Mouse (Mus musculus) hindbrain, embryonic 16.5 days (tissue): ENCODE data around the gene Rnf25. TPM values are rescaled to one million over a fixed set of nuclear protein-coding genes. Genes with fewer than 3 reads are reported as not detected.

Experiments
- ATAC-seq: fragments of 200-750 bp; cut with Nextera tagmentation; 2 replicates; pipeline ENCODE4 v1.8.0; 2017; ENCODE audit warnings: moderate TSS enrichment, moderate library complexity
- H3K27ac ChIP-seq: fragments of 300-500 bp; sonication (generic); 2 replicates; pipeline ENCODE4 v1.5.1; 2014; ENCODE audit warnings: low read depth, mild to moderate bottlenecking, control low read depth, low read length, moderate library complexity
- H3K27me3 ChIP-seq: fragments of 300-500 bp; sonication (generic); replicated peaks from 2 replicates; pipeline ENCODE4 v1.6.1; 2014; ENCODE audit warnings: low read length; ENCODE audit not compliant: control insufficient read depth, insufficient read depth
- H3K36me3 ChIP-seq: fragments of 300-500 bp; sonication (generic); 2 replicates; pipeline ENCODE4 v1.6.1; 2014; ENCODE audit warnings: mild to moderate bottlenecking, low read length, moderate library complexity, mixed read lengths; ENCODE audit not compliant: control insufficient read depth, insufficient read depth
- H3K4me1 ChIP-seq: fragments of 300-500 bp; sonication (generic); 2 replicates; pipeline ENCODE4 v1.6.1; 2014; ENCODE audit warnings: low read depth, low read length; ENCODE audit not compliant: control insufficient read depth, insufficient read depth
- H3K4me2 ChIP-seq: fragments of 300-500 bp; sonication (generic); 2 replicates; pipeline ENCODE4 v1.6.1; 2014; ENCODE audit warnings: mild to moderate bottlenecking, low read length, control low read depth, moderate library complexity
- H3K4me3 ChIP-seq: fragments of 300-500 bp; sonication (generic); 2 replicates; pipeline ENCODE4 v1.5.1; 2014; ENCODE audit warnings: mild to moderate bottlenecking, low read length, control low read depth, moderate library complexity
- H3K9ac ChIP-seq: fragments of 300-500 bp; sonication (generic); 2 replicates; pipeline ENCODE4 v1.6.1; 2014; ENCODE audit warnings: low read depth, mild to moderate bottlenecking, control low read depth, low read length, moderate library complexity
- H3K9me3 ChIP-seq: fragments of 300-500 bp; sonication (generic); 2 replicates; pipeline ENCODE4 v1.6.1; 2014; ENCODE audit warnings: mild to moderate bottlenecking, low read length, moderate library complexity; ENCODE audit not compliant: control insufficient read depth
- WGBS: fragments of 180-500 bp; shearing (Covaris S2); extraction: QIAGEN DNeasy Blood & Tissue Kit; methylation state at CpG from one replicate; pipeline ENCODE4 v1.1.7; 2014; 5-methylcytosine and 5-hydroxymethylcytosine counted together
- polyA plus RNA-seq: library from polyadenylated mRNA; unstranded; fragments of >200 nt; fragmentation: Nextera tagmentation; extraction: Ambion mirVana; gene quantifications from 2 replicates; pipeline ENCODE4 v1.2.1, GENCODE M21; 2015

Rnf25 gene
- polyA plus RNA-seq, 1 experiment from 2014 or later, result 48.5 TPM

DNA sequence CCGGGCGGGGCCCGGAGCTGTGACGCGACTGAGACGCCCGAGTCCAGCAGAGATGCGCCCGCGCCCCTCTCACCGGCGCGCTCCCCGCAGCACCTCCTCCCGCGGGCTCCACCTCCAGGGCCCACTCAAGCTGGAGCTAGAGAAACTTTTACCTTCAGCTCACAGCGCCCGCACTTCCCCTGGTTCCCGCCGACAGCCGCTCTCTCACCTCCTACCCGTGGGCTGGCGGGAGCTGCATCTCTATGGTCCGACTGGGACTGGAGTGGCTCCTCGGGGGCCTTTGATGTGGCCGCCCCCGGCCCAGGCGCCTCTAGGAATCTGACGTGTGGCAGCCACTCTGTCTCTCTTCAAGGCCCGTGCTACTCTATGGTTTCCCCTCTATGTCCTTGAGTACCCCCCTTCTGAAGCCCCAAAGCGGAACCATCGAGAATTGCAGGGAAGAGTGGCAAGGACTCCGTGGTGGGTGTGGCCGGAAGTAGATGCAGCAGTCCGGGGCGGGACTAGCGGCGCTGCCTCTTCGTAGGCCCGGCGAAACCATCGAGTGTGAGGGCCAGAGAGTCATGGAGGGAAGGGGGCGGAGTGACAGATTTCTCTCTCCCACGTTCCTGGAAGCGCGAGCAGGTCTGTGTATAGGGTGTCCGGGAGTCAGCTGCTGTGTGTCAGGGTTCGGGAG lies 13.3 kb downstream of the Rnf25 start, which contains the start of the genes Zfp142 and Bcs1l:
Gene Zfp142 (minus strand): TSS at position 474 of the 673 bp plus-strand sequence.
Gene Bcs1l (plus strand): TSS at position 517 of the 673 bp plus-strand sequence.
- peak; percentile 99 for ATAC-seq
- H3K9ac ChIP-seq, result peak within 1 kb of the TSS; percentile 83
- H3K27ac ChIP-seq, result peak within 1 kb of the TSS; percentile 89
- under 1% methylated on average over 48 of the region's 48 CpGs for WGBS
- H3K4me2 ChIP-seq, result peak within 1 kb of the TSS; percentile 88
- H3K4me3 ChIP-seq, result peak within 1 kb of the TSS; percentile 92
- no peaks in the 10 kb centered on the region for H3K27me3 ChIP-seq
- H3K36me3 ChIP-seq, result peaks cover 20% of the 10 kb centered on the region
- no peaks in the 10 kb centered on the region for H3K9me3 ChIP-seq
- H3K4me1 ChIP-seq, result peaks cover 25% of the 10 kb centered on the region

DNA sequence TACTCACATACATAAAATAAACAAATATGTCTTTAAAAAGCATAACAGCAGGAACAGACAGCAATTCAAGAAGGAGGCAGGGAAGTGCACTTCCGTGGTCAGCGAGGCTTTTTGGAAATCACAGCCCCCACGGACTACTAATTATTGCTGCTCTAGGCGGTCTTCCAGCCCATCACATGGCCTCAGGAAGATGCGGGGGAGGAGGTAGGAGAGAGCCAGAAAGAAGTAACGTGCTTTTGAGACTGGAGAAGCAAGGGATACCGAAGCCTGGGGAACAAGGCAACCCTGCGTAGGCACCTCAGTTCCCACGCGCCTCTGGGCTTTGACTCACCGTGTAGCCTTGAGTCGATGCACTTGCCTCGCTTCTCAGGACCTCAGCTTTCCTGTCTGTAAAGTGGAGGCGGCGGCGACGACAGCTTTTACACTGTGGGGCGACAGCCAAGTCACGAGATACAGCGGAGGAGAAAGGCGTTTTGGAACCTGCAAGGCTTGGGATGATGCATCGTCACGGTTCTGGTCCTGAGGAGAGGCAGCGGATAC lies 13.9 kb downstream of the Rnf25 start:
- H3K36me3 ChIP-seq, result peaks cover 20% of the 10 kb centered on the region
- H3K9me3 ChIP-seq, result no peaks in the 10 kb centered on the region
- ATAC-seq, result no peak; the same call in 1 of the 2 replicates
- H3K9ac ChIP-seq, result peak overlapping the region; percentile 82
- H3K27me3 ChIP-seq, result no peaks in the 10 kb centered on the region
- WGBS, result under 1% methylated on average over 24 of the region's 24 CpGs
- peak overlapping the region; percentile 88 for H3K4me2 ChIP-seq
- H3K27ac ChIP-seq, result peak overlapping the region; percentile 89
- peak overlapping the region; percentile 92 for H3K4me3 ChIP-seq
- peaks cover 25% of the 10 kb centered on the region for H3K4me1 ChIP-seq

DNA sequence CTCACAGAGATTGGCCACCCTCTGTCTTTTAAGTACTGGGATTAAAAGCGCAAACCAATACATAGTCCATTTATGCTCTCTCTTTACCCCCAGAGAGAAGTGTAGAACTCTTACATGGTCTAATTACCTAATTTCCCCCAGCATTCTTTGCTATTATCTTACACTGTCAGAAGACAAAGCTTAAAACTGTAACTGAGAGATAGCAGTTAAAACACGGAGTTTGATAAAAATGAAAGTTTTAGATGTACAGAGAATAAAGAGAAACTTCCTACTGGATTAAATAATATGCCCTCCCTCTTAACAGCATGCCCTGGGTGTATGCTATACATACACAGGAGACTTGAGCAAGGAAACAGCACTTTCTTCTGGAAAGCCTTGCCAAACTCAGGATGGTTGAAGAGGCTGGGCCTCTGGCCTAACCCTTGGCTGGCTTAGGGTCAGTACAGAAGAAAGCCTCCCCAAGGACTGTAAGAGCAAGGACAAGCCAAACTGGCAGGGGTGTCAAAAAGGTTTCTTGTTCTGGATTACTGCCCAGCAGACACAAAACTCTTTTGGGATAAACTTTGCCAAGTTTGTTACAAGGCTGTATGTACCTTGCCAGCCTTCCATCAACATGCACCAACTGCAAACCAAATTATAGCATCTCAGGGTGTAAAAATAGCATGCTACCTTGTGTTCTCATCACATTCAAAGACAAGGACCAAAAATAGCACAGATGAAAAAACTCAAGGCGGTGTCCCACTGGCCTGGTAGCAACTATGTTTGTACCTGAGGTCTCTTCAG lies 16.4 kb downstream of the Rnf25 start:
- Histone ChIP-seq H3K4me2 (no peak overlapping the region), H3K9ac (no peak overlapping the region), H3K27me3 (no peaks in the 10 kb centered on the region), H3K4me1 (peaks cover 25% of the 10 kb centered on the region), H3K4me3 (no peak overlapping the region), H3K27ac (no peak overlapping the region), H3K36me3 (peaks cover 3% of the 10 kb centered on the region), H3K9me3 (no peaks in the 10 kb centered on the region)
- WGBS, result 91% methylated on average over 3 of the region's 3 CpGs
- ATAC-seq, result no peak

DNA sequence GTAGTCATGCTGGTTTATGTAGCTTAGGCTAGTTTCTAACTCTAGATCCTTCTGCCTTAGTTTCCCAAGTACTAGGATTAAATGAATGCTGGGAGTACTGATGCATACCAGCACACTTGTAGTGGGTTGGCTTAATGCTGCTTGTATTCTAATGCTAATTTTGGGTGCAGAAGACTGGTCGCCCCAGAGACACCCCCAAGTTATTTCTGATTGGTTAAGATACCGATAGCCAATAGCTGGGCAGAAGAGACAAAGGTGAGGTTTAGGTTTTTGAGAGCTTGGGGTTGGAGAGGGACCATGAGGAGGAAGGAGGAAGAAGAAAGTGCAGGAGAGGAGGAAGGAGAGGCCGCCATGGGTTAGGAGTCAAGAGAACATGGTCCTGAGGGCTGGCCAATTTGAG lies 18.6 kb downstream of the Rnf25 start:
- Histone ChIP-seq H3K27me3 (no peaks in the 10 kb centered on the region), H3K9me3 (no peaks in the 10 kb centered on the region), H3K4me2 (no peak overlapping the region), H3K27ac (no peak overlapping the region), H3K4me3 (no peak overlapping the region), H3K4me1 (peaks cover 17% of the 10 kb centered on the region), H3K9ac (no peak overlapping the region), H3K36me3 (peaks cover 15% of the 10 kb centered on the region)
- no peak for ATAC-seq
- 73% methylated on average over 3 of the region's 3 CpGs for WGBS

DNA sequence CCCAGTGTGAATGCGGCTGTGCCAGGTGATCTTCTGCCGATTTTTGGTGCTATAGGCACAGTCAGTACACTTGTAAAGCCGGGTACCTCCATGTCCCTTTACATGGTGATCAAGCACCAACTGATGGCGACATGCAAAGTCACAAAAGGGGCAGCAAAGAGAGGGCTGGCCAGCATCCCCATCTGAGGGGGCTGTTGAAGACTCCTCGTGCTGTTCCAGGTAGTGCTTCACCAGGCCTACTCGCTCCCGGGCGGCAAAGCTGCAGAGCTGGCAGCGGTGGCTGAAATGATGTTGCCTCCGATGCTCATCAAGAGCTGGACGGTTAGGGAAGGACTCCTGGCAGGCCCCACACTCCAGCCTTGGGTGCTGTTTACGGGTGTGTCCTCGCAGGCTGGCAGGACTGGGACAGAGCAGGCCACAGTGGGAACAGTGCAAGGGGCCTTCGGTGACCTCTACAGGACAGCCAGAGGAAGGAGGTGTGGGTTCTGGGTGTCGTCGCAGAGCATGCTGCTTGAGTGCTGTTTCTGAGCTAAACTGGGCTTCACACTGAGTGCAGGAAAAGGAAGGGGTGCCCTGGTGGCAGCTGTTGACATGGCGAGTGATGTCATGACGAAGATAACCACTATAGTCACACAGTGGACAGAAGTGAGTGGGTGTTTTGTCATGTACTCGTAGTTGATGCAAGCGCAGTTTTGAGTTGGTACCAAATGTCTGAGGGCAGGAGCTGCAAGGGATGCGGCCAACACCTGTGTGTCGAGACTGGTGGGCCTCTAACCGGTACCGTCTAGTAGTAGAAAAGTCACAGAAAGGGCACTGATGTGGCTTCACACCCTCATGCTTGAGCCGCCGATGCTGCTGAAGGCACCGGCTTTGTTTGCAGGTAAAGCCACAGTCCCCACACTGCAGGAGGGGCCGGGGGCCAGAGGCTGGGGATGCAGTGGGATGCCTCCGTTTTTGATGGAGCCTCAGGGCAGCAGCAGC lies 31.2 kb downstream of the Rnf25 start:
- H3K4me2 ChIP-seq, result no peak overlapping the region
- no peak overlapping the region for H3K4me3 ChIP-seq
- 94% methylated on average over 29 of the region's 29 CpGs for WGBS
- no peak for ATAC-seq
- H3K9ac ChIP-seq, result no peak overlapping the region
- H3K9me3 ChIP-seq, result no peaks in the 10 kb centered on the region
- peaks cover 64% of the 10 kb centered on the region for H3K36me3 ChIP-seq
- H3K4me1 ChIP-seq, result no peaks in the 10 kb centered on the region
- H3K27ac ChIP-seq, result no peak overlapping the region
- no peaks in the 10 kb centered on the region for H3K27me3 ChIP-seq

DNA sequence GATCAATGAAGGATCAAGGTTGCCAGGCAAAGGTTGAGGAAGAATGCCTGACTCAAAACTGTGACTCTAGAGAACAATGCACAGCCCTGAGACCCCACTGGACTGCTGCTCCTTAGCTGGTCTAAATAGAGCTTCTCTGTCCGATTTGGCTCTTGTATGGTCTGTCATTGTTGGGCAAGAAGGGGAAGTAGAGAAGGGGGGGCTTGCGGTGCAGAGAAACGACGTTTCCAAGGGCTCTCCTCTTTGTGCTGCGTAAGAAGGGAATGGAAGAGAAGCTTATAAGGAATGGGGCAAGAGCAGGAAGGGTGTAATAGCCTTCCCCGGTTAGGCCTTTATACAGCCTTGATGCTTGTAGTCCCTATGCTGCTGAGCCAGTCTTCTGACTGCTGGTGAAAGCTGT lies 35.4 kb downstream of the Rnf25 start:
- Histone ChIP-seq H3K36me3 (peaks cover 52% of the 10 kb centered on the region), H3K27ac (no peak overlapping the region), H3K4me2 (no peak overlapping the region), H3K27me3 (no peaks in the 10 kb centered on the region), H3K9ac (no peak overlapping the region), H3K4me1 (no peaks in the 10 kb centered on the region), H3K4me3 (no peak overlapping the region), H3K9me3 (no peaks in the 10 kb centered on the region)
- ATAC-seq, result no peak
- WGBS, result 60% methylated on average over 6 of the region's 6 CpGs

DNA sequence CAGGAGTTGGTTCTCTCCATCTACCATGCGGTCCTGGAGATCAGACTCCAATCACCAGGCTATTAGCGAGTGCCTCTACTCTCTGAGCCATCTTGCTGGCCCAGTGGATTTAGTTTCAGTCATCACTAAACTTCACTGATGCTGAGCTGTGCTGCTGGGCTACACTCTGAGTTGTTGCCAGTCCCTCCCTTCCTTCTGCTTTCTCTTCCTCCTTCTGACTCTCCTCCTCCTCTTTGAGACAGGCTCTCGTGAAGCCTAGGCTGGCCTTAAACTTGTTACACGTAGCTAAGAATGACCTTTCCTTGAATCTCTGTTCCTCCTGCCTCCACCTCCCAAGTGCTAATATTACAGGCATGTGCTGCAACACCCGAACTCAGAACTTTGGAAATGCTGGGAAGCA lies 42.1 kb downstream of the Rnf25 start:
- H3K27me3 ChIP-seq, result no peaks in the 10 kb centered on the region
- no peak overlapping the region for H3K9ac ChIP-seq
- H3K4me3 ChIP-seq, result no peak overlapping the region
- peaks cover 8% of the 10 kb centered on the region for H3K36me3 ChIP-seq
- WGBS, result 87% methylated on average over 5 of the region's 5 CpGs
- H3K4me2 ChIP-seq, result no peak overlapping the region
- H3K9me3 ChIP-seq, result no peaks in the 10 kb centered on the region
- no peak overlapping the region for H3K27ac ChIP-seq
- no peaks in the 10 kb centered on the region for H3K4me1 ChIP-seq
- ATAC-seq, result no peak

DNA sequence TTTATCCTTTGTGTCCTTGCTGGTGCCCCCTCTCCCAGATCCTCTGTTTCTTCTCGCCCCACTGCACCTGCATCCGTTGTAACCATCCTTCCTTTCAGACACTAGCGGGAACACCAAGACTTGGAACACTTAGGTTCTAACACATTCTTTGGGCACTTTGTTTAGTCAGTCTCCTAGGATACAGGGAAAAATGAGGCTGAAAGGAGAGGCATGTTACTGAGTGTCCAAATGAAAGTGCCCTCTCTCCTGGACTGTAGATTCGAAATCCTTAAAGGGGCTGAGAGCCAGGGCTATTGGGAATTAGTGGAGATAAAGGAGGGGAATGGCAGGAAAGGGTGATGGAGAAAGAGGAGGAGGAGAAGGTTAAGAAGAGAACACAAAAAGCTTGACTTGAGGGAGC lies 57.0 kb downstream of the Rnf25 start, which contains the start of gene Usp37:
Gene Usp37 (minus strand): TSS at position 101 of the 400 bp plus-strand sequence.
- Histone ChIP-seq H3K9me3 (no peaks in the 10 kb centered on the region), H3K4me1 (peaks cover 10% of the 10 kb centered on the region), H3K9ac (no peak within 1 kb of the TSS; the same call in 1 of the 2 replicates), H3K4me2 (peak within 1 kb of the TSS; percentile 53), H3K27me3 (no peaks in the 10 kb centered on the region), H3K36me3 (no peaks in the 10 kb centered on the region), H3K27ac (no peak within 1 kb of the TSS; the same call in 1 of the 2 replicates), H3K4me3 (peak within 1 kb of the TSS; percentile 27)
- WGBS, result 32% methylated on average over 4 of the region's 4 CpGs
- ATAC-seq, result no peak
